Mouse (Mus musculus) forebrain, embryonic 16.5 days (tissue): ENCODE data around the gene Tcf7l2. TPM values are rescaled to one million over a fixed set of nuclear protein-coding genes. Genes with fewer than 3 reads are reported as not detected.

ENCODE experiments used
- ATAC-seq: fragments of 200-750 bp; cut with Nextera tagmentation; 2 replicates; pipeline ENCODE4 v1.8.0; 2017; ENCODE audit warnings: mild to moderate bottlenecking, moderate library complexity
- H3K27ac ChIP-seq: fragments of 300-500 bp; sonication (generic); 2 replicates; pipeline ENCODE4 v1.5.1; 2014; ENCODE audit warnings: low read length, control low read depth
- H3K27me3 ChIP-seq: fragments of 300-500 bp; sonication (generic); replicated peaks from 2 replicates; pipeline ENCODE4 v1.6.1; 2014; ENCODE audit warnings: low read length; ENCODE audit not compliant: control insufficient read depth, insufficient read depth
- H3K36me3 ChIP-seq: fragments of 300-500 bp; sonication (generic); 2 replicates; pipeline ENCODE4 v1.6.1; 2014; ENCODE audit not compliant: control insufficient read depth, insufficient read depth
- H3K4me1 ChIP-seq: fragments of 300-500 bp; sonication (generic); replicated peaks from 2 replicates; pipeline ENCODE4 v1.6.1; 2014; ENCODE audit warnings: low read length; ENCODE audit not compliant: control insufficient read depth, insufficient read depth
- H3K4me2 ChIP-seq: fragments of 300-500 bp; sonication (generic); 2 replicates; pipeline ENCODE4 v1.6.1; 2014; ENCODE audit warnings: mild to moderate bottlenecking, low read length, control low read depth
- H3K4me3 ChIP-seq: fragments of 300-500 bp; sonication (generic); replicated peaks from 2 replicates; pipeline ENCODE4 v1.5.1; 2014; ENCODE audit warnings: mild to moderate bottlenecking, low read length, control low read depth
- H3K9ac ChIP-seq: fragments of 300-500 bp; sonication (generic); replicated peaks from 2 replicates; pipeline ENCODE4 v1.6.1; 2014; ENCODE audit warnings: low read depth, low read length, control low read depth
- H3K9me3 ChIP-seq: fragments of 300-500 bp; sonication (generic); 2 replicates; pipeline ENCODE4 v1.6.1; 2016; ENCODE audit warnings: low read length; ENCODE audit not compliant: control insufficient read depth
- WGBS: fragments of 180-500 bp; shearing (Covaris S2); extraction: QIAGEN DNeasy Blood & Tissue Kit; methylation state at CpG from one replicate; pipeline ENCODE4 v1.1.7; 2014; 5-methylcytosine and 5-hydroxymethylcytosine counted together
- polyA plus RNA-seq: library from polyadenylated mRNA; unstranded; fragments of >200 nt; fragmentation: Nextera tagmentation; extraction: Ambion mirVana; gene quantifications from 2 replicates; pipeline ENCODE4 v1.2.1, GENCODE M21; 2015

Gene Tcf7l2
- polyA plus RNA-seq, 1 experiment from 2014 or later, result 58.7 TPM

DNA sequence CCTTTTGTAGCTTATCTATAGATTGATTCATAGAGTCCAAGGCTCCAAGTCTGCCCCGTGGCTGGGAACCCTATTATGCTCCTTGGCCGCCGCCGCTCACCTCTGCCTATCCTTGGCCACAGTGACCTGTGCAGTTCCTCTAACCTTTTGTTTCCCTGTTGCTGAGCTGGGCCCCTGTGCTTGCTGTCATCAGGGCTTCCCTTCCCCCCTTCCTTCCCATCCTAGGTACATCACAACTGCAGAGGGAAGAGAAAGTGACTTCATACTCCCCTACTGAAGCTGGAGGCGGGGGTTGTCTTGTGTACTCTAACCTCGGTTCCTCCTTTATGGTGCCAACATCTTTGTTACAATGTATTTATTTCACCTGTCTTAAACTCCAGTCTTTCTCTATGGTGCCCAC is 50.3 kb downstream of the Tcf7l2 start:
- no peak overlapping the region for H3K4me2 ChIP-seq
- ATAC-seq, result no peak
- no peaks in the 10 kb centered on the region for H3K27me3 ChIP-seq
- 88% methylated on average over 6 of the region's 6 CpGs for WGBS
- no peak overlapping the region for H3K27ac ChIP-seq
- no peak overlapping the region for H3K4me3 ChIP-seq
- H3K36me3 ChIP-seq, result no peaks in the 10 kb centered on the region
- H3K9me3 ChIP-seq, result no peaks in the 10 kb centered on the region
- peaks cover 4% of the 10 kb centered on the region; the same call in 1 of the 2 replicates for H3K4me1 ChIP-seq
- no peak overlapping the region for H3K9ac ChIP-seq

DNA sequence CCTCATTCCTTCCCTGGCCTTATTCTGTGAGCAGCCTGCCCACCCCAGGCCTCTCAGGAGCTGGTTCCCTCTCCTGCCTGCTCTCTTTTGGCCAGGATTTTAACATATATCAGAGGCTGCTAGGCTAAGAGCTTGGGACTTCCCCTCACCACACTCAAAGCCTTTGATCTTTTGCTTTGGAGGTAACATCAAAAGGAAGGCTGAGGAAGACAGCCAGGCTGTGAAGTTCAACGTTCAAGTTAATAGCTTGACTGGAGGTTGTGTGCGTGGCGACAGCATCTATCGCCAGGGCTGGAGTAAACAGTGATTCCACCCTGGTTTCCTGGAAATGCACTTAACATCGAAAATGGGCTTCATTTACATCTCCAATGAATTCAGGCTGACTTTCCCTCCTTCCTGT is 51.0 kb downstream of the Tcf7l2 start:
- Histone ChIP-seq H3K9ac (no peak overlapping the region), H3K27me3 (no peaks in the 10 kb centered on the region), H3K36me3 (no peaks in the 10 kb centered on the region), H3K4me3 (no peak overlapping the region), H3K4me2 (no peak overlapping the region), H3K27ac (no peak overlapping the region), H3K9me3 (no peaks in the 10 kb centered on the region), H3K4me1 (peaks cover 4% of the 10 kb centered on the region; the same call in 1 of the 2 replicates)
- 48% methylated on average over 5 of the region's 5 CpGs for WGBS
- ATAC-seq, result no peak

DNA sequence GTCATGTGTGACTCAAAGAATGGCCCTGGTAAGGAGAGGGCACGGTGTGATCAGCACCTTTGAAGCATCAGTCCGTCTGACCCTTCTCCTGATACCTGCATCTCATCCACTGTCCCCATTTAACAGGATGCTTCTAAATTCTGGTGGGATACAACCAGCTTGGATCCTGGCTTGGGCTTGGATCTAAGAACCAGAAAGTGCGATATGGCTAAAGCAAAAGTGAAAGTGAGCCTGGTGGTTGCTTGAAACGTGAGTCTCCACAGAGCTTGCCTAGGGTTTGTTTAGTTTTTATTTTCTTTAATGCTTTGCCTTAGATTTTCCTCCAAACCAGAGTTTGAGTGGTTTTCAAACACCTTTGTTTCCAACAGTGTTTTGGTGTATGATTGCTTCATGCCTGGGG is 51.4 kb downstream of the Tcf7l2 start:
- whole genome bisulfite sequencing, result 88% methylated on average over 4 of the region's 4 CpGs
- H3K36me3 ChIP-seq, result no peaks in the 10 kb centered on the region
- no peaks in the 10 kb centered on the region for H3K27me3 ChIP-seq
- no peak overlapping the region for H3K9ac ChIP-seq
- H3K4me2 ChIP-seq, result no peak overlapping the region
- no peak overlapping the region for H3K27ac ChIP-seq
- no peak overlapping the region for H3K4me3 ChIP-seq
- no peak for ATAC-seq
- no peaks in the 10 kb centered on the region for H3K9me3 ChIP-seq
- peaks cover 6% of the 10 kb centered on the region for H3K4me1 ChIP-seq

DNA sequence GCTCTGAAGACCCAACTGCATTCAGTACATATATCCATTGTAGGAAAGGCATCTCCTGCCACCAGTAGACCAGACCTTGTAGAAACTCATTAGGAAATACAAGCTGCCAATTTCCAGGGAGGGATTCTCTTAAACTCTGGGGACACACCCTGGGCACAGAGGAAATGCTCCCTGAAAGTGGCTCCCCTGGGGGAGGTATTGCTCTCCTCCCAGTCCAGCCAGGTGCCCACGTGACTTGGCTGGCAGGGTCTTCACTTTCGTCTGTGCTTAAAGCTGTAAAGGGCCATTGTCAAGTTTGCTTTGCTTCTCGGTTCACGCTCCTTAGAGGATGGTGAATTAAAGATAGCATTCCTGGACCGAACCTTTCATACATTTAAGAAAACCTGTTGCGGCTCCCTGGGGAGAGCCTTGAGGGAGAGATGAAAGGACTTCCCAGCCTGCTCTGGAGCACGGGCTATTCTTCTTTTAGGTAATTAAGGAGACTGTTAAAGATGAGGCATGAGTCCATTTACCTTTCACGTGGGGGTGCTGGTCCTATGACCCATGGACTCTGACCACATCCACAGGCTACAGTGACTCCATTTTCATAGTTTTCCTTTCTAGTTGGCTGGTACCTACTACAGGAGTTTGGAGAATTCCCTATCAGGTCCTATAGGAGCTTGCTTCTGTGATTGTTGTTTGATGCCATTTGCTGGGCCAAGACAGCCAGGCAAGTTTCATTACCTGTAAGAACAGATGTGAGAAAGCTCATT is 52.8 kb downstream of the Tcf7l2 start:
- no peak for ATAC-seq
- H3K27me3 ChIP-seq, result no peaks in the 10 kb centered on the region
- no peaks in the 10 kb centered on the region for H3K36me3 ChIP-seq
- H3K9ac ChIP-seq, result no peak overlapping the region
- H3K27ac ChIP-seq, result no peak overlapping the region
- no peak overlapping the region for H3K4me2 ChIP-seq
- H3K4me1 ChIP-seq, result peaks cover 4% of the 10 kb centered on the region
- 37% methylated on average over 8 of the region's 8 CpGs for WGBS
- H3K4me3 ChIP-seq, result no peak overlapping the region
- H3K9me3 ChIP-seq, result no peaks in the 10 kb centered on the region

DNA sequence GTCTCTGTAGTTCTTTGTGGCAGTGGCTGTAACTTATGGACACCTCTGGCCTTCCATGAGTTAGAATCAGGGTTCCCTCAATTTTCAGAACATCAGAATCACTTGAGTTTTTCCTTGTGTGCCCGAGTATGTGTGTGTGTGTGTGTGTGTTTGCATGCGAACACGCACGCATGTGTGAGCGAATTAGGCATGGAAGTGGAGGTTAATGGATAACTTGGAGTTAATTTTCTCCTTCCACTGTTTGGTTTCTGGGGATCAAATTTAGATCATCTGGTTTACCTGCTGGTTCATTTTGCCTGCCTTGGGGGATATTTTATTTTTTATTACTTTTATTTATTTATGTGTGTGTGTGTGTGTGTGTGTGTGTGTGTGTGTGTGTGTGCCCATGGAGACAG is 53.3 kb downstream of the Tcf7l2 start:
- no peak overlapping the region for H3K4me2 ChIP-seq
- no peaks in the 10 kb centered on the region for H3K27me3 ChIP-seq
- no peak for ATAC-seq
- H3K4me1 ChIP-seq, result peaks cover 4% of the 10 kb centered on the region
- WGBS, result 96% methylated on average over 5 of the region's 5 CpGs
- no peak overlapping the region for H3K9ac ChIP-seq
- no peak overlapping the region for H3K4me3 ChIP-seq
- no peaks in the 10 kb centered on the region for H3K9me3 ChIP-seq
- H3K27ac ChIP-seq, result no peak overlapping the region
- no peaks in the 10 kb centered on the region for H3K36me3 ChIP-seq

DNA sequence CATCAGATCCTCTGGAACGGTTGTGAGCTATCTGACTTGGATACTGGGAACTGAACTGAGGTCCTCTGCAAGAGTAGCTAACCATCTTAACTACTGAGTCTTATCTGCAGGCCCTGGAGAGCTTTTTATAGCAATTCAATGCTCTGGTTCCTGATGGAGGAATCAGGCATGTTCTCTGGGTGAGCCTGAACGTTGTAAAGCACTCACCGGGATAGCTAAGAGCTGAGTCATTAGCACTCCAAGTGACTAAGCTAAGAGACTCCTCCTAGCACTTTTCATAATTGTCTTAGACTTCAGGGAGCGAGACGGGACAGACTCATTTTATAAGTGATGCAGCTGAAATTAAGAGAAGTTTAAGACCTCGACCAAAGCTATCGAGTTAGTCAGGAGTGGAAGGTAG is 53.7 kb downstream of the Tcf7l2 start:
- no peak for ATAC-seq
- Histone ChIP-seq H3K4me3 (no peak overlapping the region), H3K9me3 (no peaks in the 10 kb centered on the region), H3K36me3 (no peaks in the 10 kb centered on the region), H3K9ac (no peak overlapping the region), H3K27me3 (no peaks in the 10 kb centered on the region), H3K4me1 (peaks cover 4% of the 10 kb centered on the region), H3K4me2 (no peak overlapping the region), H3K27ac (no peak overlapping the region)
- WGBS, result 87% methylated on average over 7 of the region's 7 CpGs

DNA sequence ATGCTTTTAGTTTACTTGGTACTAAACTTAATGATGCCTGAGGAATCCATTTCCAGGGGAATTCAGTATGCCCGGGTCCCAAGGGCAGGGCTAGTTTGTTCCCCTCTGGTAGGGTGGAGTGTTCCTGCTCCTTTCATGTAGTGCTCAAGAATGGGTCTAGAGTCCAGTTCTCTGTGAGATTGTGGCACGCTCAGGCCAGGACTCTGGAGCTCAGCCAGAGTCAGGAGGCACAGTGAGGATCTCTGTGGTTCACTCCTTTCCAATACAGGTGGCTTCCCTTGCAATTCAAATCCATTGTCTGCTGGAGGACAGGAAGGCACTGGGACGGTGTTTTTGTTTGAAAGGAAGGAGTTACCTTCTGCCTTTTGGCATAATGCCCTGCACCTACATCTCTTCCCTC is 56.2 kb downstream of the Tcf7l2 start:
- peaks cover 4% of the 10 kb centered on the region for H3K4me1 ChIP-seq
- H3K4me2 ChIP-seq, result no peak overlapping the region
- no peaks in the 10 kb centered on the region for H3K9me3 ChIP-seq
- H3K27ac ChIP-seq, result no peak overlapping the region
- no peak overlapping the region for H3K4me3 ChIP-seq
- H3K36me3 ChIP-seq, result no peaks in the 10 kb centered on the region
- H3K9ac ChIP-seq, result no peak overlapping the region
- WGBS, result 65% methylated on average over 3 of the region's 3 CpGs
- H3K27me3 ChIP-seq, result no peaks in the 10 kb centered on the region
- ATAC-seq, result no peak

DNA sequence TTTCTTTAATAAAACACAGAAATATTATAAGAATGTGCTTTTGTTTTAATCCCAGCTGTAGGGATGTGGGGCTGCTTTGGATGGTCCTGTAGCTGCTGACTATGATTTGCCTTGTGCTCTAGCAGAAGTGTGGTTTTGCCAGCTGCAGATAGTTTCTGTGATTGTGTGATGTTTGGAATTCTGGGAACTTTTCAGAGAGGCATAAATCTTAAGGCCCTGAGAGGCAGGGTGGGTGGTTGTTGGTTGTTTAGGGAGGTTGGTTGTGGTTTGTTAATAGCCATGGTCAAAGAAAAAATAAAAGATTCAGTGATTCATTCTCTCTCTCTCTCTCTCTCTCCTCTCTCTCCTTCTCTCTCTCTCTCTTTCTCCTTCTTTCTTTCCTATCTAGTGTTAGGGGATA is 57.8 kb downstream of the Tcf7l2 start:
- no peak overlapping the region for H3K27ac ChIP-seq
- no peak for ATAC-seq
- H3K9me3 ChIP-seq, result no peaks in the 10 kb centered on the region
- no peak overlapping the region for H3K9ac ChIP-seq
- H3K4me1 ChIP-seq, result peaks cover 4% of the 10 kb centered on the region
- H3K36me3 ChIP-seq, result no peaks in the 10 kb centered on the region
- no peaks in the 10 kb centered on the region for H3K27me3 ChIP-seq
- no peak overlapping the region for H3K4me3 ChIP-seq
- H3K4me2 ChIP-seq, result no peak overlapping the region

DNA sequence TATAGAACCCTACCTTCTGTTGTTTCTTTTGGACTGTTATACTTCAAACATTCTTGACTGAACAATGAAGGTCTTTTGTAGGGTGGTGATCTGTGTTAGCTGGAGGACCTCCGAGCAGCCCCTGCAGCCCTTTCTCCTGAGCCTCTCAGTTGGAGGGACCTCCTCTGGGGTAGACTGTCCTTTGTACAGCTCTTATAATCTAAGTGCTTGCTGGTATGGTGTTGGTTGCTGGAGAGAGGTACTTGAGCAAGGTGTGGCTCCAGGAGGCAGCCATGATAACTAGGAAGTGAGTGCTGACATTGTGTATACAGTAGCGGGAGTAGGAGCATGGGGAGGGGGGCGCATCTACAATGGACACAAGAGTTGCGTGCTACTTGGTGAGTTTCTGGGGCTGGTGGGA is 58.4 kb downstream of the Tcf7l2 start:
- Histone ChIP-seq H3K4me3 (no peak overlapping the region), H3K27ac (no peak overlapping the region), H3K4me1 (peaks cover 4% of the 10 kb centered on the region), H3K36me3 (no peaks in the 10 kb centered on the region), H3K9ac (no peak overlapping the region), H3K9me3 (no peaks in the 10 kb centered on the region), H3K4me2 (no peak overlapping the region), H3K27me3 (no peaks in the 10 kb centered on the region)
- WGBS, result 96% methylated on average over 4 of the region's 4 CpGs
- no peak for ATAC-seq

DNA sequence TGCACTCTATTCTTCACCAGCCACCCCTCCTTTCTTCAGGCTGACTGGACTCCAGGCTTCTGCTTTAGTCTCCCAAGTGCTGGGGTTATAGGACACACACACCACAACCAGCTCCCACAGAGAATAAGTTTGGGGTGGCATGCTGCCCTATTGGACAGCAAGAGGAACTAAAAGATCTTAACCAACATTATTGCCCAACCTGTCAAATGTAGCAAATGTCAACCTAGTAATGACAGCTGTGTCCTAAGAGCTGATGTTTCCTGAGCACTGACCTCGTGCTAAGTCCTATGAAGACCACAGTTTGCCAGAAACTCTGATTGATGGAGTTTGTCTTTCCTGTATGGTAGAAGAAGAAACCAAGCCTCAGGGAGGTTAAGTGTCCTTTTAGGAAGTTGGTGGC is 61.5 kb downstream of the Tcf7l2 start:
- WGBS, result 82% methylated on average over 1 of the region's 1 CpGs
- Histone ChIP-seq H3K36me3 (no peaks in the 10 kb centered on the region), H3K27me3 (no peaks in the 10 kb centered on the region), H3K9me3 (no peaks in the 10 kb centered on the region), H3K4me3 (no peak overlapping the region), H3K27ac (no peak overlapping the region), H3K9ac (no peak overlapping the region), H3K4me1 (peaks cover 8% of the 10 kb centered on the region), H3K4me2 (no peak overlapping the region)
- no peak for ATAC-seq
